In the genomic region with DNA sequence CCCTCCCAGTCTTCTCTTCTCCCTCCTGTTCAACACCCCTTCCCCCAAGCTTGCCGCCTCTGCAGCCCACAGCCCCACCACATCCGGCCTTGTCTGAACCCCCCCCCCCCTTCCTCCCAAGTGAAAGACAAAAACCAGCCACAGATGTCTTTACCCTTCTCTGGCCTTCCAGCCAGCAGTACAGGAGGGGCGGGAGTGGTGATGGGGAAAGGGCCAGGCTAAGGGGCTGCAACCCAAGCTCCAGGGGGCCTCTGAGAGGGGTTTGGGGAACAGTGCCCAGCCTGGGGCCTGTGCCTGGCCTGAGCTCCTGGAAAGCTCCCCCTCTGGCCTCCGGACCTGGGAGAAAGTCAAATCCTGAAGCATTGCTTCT, we compare ENCODE assay signal across 8 mouse cellular contexts. TPM values are rescaled to one million over a fixed set of nuclear protein-coding genes. Genes with fewer than 3 reads are reported as not detected.
DNase-seq lines count a peak whose midpoint lies in the region; ATAC-seq lines count a peak whose summit lies in the region.

No protein-coding gene starts in this region.

- no peak for ATAC-seq in heart, embryonic 13.5 days (ENCODE audit: extremely low read depth, insufficient number of reproducible peaks, low FRiP score, low TSS enrichment)
- peak; percentile 37 for ATAC-seq in CD4-positive, CD25-positive, alpha-beta regulatory T cell, adult 4 months
- peak; percentile 21 for ATAC-seq in granulocyte monocyte progenitor cell, adult 5-6 weeks (replicated peaks; ENCODE audit: poor library complexity, severe bottlenecking)
- no peak for ATAC-seq in midbrain, embryonic 13.5 days

- WGBS in heart, embryonic 13.5 days = 18% methylated on average over 4 of the region's 4 CpGs
- 23% methylated on average over 4 of the region's 4 CpGs for WGBS in midbrain, embryonic 13.5 days

- no peak overlapping the region for H3K4me3 ChIP-seq in heart, embryonic 13.5 days
- no peak overlapping the region for H3K4me3 ChIP-seq in midbrain, embryonic 13.5 days (replicated peaks)

- intact Hi-C loops in heart, postnatal 36 days (cut with DNase I) = loop anchor here (2.0 to 5.0 kb wide), 2 partner anchors 21 to 291 kb away; no protein-coding TSS in a partner anchor

- H3K27me3 ChIP-seq in heart, embryonic 13.5 days (replicated peaks) = peaks cover 20% of the 10 kb centered on the region
- no peaks in the 10 kb centered on the region; the same call in 1 of the 2 replicates for H3K27me3 ChIP-seq in midbrain, embryonic 13.5 days

- H3K4me1 ChIP-seq in heart, embryonic 13.5 days = peaks cover 64% of the 10 kb centered on the region
- H3K4me1 ChIP-seq in midbrain, embryonic 13.5 days (replicated peaks) = peaks cover 31% of the 10 kb centered on the region

- H3K27ac ChIP-seq in heart, embryonic 13.5 days (replicated peaks) = peak overlapping the region; percentile 88
- H3K27ac ChIP-seq in midbrain, embryonic 13.5 days = peak overlapping the region; percentile 63; the same call in 1 of the 2 replicates

- no peak for DNase-seq in heart, postnatal 36 days
- no peak for DNase-seq in adrenal gland, adult 8-10 months
- DNase-seq in layer of hippocampus, adult 9-11 months = no peak
- no peak for DNase-seq in left cerebral cortex, adult 9 months (ENCODE audit: low spot score in 2 of 2)

- peak overlapping the region; percentile 54; the same call in 1 of the 2 replicates for H3K9ac ChIP-seq in heart, embryonic 13.5 days
- H3K9ac ChIP-seq in midbrain, embryonic 13.5 days (replicated peaks) = 0 out of 2 replicates have a peak overlapping the region, but pooled peaks have one; percentile 3

- peak overlapping the region; percentile 48 for H3K4me2 ChIP-seq in heart, embryonic 13.5 days
- no peak overlapping the region for H3K4me2 ChIP-seq in midbrain, embryonic 13.5 days (replicated peaks)

- H3K36me3 ChIP-seq in heart, embryonic 13.5 days = no peaks in the 10 kb centered on the region
- no peaks in the 10 kb centered on the region for H3K36me3 ChIP-seq in midbrain, embryonic 13.5 days

- H3K9me3 ChIP-seq in heart, embryonic 13.5 days = no peaks in the 10 kb centered on the region
- H3K9me3 ChIP-seq in midbrain, embryonic 13.5 days = no peaks in the 10 kb centered on the region

RNA-seq across cellular contexts. Expression of a gene that starts 7.0 kb away (rescaled TPM):
- 0.14 and 0.23 TPM in 2 replicates for polyA plus RNA-seq in heart, embryonic 13.5 days (2015; fragmentation: Nextera tagmentation; extraction: Ambion mirVana)
- total RNA-seq in heart, postnatal 36 days (2021) = under 1 TPM; 0.38 to 0.58 TPM
- 100 to 1,000 TPM; 277 to 361 TPM for polyA plus RNA-seq in CD4-positive, CD25-positive, alpha-beta regulatory T cell, adult 4 months (2017; shearing (Covaris generic))
- total RNA-seq in granulocyte monocyte progenitor cell, adult 5-6 weeks (2014; fragmentation: Nextera tagmentation) = not detected in 2 replicates
- total RNA-seq in granulocyte monocyte progenitor cell, adult 5-6 weeks (2017) = 0.34 TPM in 1 of 2 replicates, not detected in the other
- polyA plus RNA-seq in midbrain, embryonic 13.5 days (2015; fragmentation: Nextera tagmentation; extraction: Ambion mirVana) = not detected in 2 replicates
- under 1 TPM; 0.12 to 0.24 (median 0.16) TPM for total RNA-seq in adrenal gland, adult 8-10 months (2022)

RNA-seq across cellular contexts. Expression of a gene that starts 58.8 kb away (rescaled TPM):
- polyA plus RNA-seq in heart, embryonic 13.5 days (2015; fragmentation: Nextera tagmentation; extraction: Ambion mirVana) = 0.15 and 0.21 TPM in 2 replicates
- total RNA-seq in heart, postnatal 36 days (2021) = under 1 TPM; 0.27 to 0.36 TPM
- under 1 TPM in 1 of 2 experiments, not detected in 1; 0.35 TPM for polyA plus RNA-seq in CD4-positive, CD25-positive, alpha-beta regulatory T cell, adult 4 months (2017; shearing (Covaris generic))
- total RNA-seq in granulocyte monocyte progenitor cell, adult 5-6 weeks (2014; fragmentation: Nextera tagmentation) = 2.8 and 3.0 TPM in 2 replicates
- total RNA-seq in granulocyte monocyte progenitor cell, adult 5-6 weeks (2017) = 0.62 and 3.1 TPM in 2 replicates
- 0.10 and 0.16 TPM in 2 replicates for polyA plus RNA-seq in midbrain, embryonic 13.5 days (2015; fragmentation: Nextera tagmentation; extraction: Ambion mirVana)
- 1 to 10 TPM in 1 of 4 experiments, under 1 TPM in 3; 0.28 to 1.3 (median 0.31) TPM for total RNA-seq in adrenal gland, adult 8-10 months (2022)

Comparison
In these comparisons a context has a peak if more than half of its experiments do, and no peak if none do; other contexts are left out.
1. ATAC-seq: peak in CD4-positive, CD25-positive, alpha-beta regulatory T cell, adult 4 months (single experiment) and granulocyte monocyte progenitor cell, adult 5-6 weeks (single experiment); none in heart, embryonic 13.5 days (single experiment) and midbrain, embryonic 13.5 days (single experiment).